Mouse (Mus musculus) central nervous system, embryonic 18 days (tissue): ENCODE results near the gene Hist1h2bk. TPM values are rescaled to one million over a fixed set of nuclear protein-coding genes. Genes with fewer than 3 reads are reported as not detected.

Source experiments
- polyA plus RNA-seq: library from polyadenylated mRNA; depleted of rRNA; stranded (reverse); fragments of >200 nt; gene quantifications from 2 replicates; pipeline ENCODE4 v1.2.3, GENCODE M21; 2012; rRNA removed

The Hist1h2bk gene
- polyA plus RNA-seq: 2.4 and 3.9 TPM in 2 replicates

GRCm38 (mm10) chr13:22035267-22036148 lies at the start of gene Hist1h2bk, which contains the start of gene Hist1h2ah:
Gene Hist1h2bk, plus strand, starts transcription at chr13:22035870.
Gene Hist1h2ah, minus strand, starts transcription at chr13:22035568.

GRCm38 (mm10) chr13:22009642-22010041 lies 26.0 kb upstream of the Hist1h2bk start, which contains the start of gene Prss16:
Gene Prss16, minus strand, starts transcription at chr13:22009742.

GRCm38 (mm10) chr13:22041142-22041536 lies 5.5 kb downstream of the Hist1h2bk start, which contains the start of gene Hist1h4i:
Gene Hist1h4i, minus strand, starts transcription at chr13:22041362.

DNA sequence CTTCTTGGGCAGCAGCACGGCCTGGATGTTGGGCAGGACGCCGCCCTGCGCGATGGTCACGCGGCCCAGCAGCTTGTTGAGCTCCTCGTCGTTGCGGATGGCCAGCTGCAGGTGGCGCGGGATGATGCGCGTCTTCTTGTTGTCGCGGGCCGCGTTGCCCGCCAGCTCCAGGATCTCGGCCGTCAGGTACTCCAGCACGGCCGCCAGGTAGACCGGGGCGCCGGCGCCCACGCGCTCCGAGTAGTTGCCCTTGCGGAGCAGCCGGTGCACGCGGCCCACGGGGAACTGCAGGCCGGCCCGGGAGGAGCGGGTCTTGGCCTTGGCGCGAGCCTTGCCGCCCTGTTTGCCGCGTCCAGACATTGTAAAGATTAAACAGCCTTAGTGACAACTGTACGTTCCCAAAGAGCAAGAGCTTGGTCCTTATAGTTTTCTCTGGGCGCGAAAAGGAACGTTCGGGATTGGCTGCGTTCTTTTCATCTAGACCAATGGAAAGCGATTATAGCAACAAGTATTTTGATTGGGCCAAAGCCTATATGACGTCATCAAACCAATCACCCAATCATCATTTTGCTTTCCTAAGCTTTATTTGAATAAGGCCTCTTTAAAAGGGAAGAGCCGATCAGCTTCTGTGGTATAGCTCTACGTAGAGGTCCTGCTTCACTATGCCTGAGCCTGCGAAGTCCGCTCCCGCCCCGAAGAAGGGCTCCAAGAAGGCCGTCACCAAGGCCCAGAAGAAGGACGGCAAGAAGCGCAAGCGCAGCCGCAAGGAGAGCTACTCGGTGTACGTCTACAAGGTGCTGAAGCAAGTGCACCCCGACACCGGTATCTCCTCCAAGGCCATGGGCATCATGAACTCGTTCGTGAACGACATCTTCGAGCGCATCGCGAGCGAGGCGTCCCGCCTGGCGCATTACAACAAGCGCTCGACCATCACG lies 7.2 kb downstream of the Hist1h2bk start, which contains the start of the genes Hist1h2ag and Hist1h2bj:
Gene Hist1h2ag, minus strand, starts transcription at position 377 of the 935 bp plus-strand sequence.
Gene Hist1h2bj, plus strand, starts transcription at position 647 of the 935 bp plus-strand sequence.

DNA sequence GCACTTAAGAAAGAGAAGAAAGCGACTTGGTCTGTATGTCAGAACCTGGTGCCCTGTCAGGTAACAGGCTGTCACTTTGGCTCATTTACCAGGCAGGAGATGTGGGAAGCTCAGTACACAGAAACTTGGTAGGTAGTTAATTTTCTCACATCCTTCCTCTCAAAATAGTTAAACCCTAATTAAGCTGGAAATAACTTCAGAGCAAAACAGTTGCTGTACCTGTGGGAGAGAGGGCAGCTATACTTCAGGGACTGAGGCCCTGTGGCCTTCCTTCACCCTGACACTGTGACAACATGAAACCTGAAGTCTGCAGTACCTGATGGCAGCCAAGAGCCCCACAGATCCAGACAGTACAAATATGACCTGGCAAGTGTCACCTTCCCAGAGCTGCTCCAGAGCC lies 48.5 kb downstream of the Hist1h2bk start, which contains the start of gene Vmn1r188:
Gene Vmn1r188, plus strand, starts transcription at position 301 of the 400 bp plus-strand sequence.

Other genes starting within 250 kb of the Hist1h2bk start
- gene Hist1h2an, start 248.7 kb upstream of the Hist1h2bk start, polyA plus RNA-seq: 1.2 and 1.3 TPM in 2 replicates
- gene Hist1h2bp, start 248.4 kb upstream of the Hist1h2bk start, polyA plus RNA-seq: 0.28 and 0.64 TPM in 2 replicates
- gene Hist1h2bq, start 225.7 kb upstream of the Hist1h2bk start, polyA plus RNA-seq: 1.2 and 3.8 TPM in 2 replicates
- not detected in 2 replicates for gene Hist1h2ao, start 225.4 kb upstream of the Hist1h2bk start, polyA plus RNA-seq
- gene Hist1h4m, start 224.1 kb upstream of the Hist1h2bk start, polyA plus RNA-seq: not detected in 2 replicates
- gene Hist1h4n, start 203.7 kb upstream of the Hist1h2bk start, polyA plus RNA-seq: 7.9 and 9.3 TPM in 2 replicates
- 8.6 and 10.7 TPM in 2 replicates for gene Hist1h2ap, start 202.4 kb upstream of the Hist1h2bk start, polyA plus RNA-seq
- 1.7 and 2.6 TPM in 2 replicates for gene Hist1h2br, start 202.1 kb upstream of the Hist1h2bk start, polyA plus RNA-seq
- 12.3 and 13.4 TPM in 2 replicates for gene Zfp184, start 90.8 kb upstream of the Hist1h2bk start, polyA plus RNA-seq
- gene Pom121l2, start 54.7 kb upstream of the Hist1h2bk start, polyA plus RNA-seq: 0.03 and 0.04 TPM in 2 replicates
- gene Prss16, start 26.1 kb upstream of the Hist1h2bk start, polyA plus RNA-seq: not detected in 2 replicates
- 0.89 and 1.4 TPM in 2 replicates for gene Hist1h2ah, start 302 bp upstream of the Hist1h2bk start, polyA plus RNA-seq
- gene Hist1h4i, start 5.5 kb downstream of the Hist1h2bk start, polyA plus RNA-seq: 7.9 and 9.4 TPM in 2 replicates
- gene Hist1h2ag, start 7.1 kb downstream of the Hist1h2bk start, polyA plus RNA-seq: 6.1 and 6.9 TPM in 2 replicates
- gene Hist1h2bj, start 7.3 kb downstream of the Hist1h2bk start, polyA plus RNA-seq: 3.2 and 4.0 TPM in 2 replicates
- gene Vmn1r188, start 48.6 kb downstream of the Hist1h2bk start, polyA plus RNA-seq: 0.01 TPM in 2 replicates
- gene Vmn1r189, start 70.0 kb downstream of the Hist1h2bk start, polyA plus RNA-seq: not detected in 2 replicates
- not detected in 2 replicates for gene Vmn1r191, start 148.1 kb downstream of the Hist1h2bk start, polyA plus RNA-seq
- gene Vmn1r192, start 155.3 kb downstream of the Hist1h2bk start, polyA plus RNA-seq: not detected in 2 replicates
- gene Vmn1r193, start 187.3 kb downstream of the Hist1h2bk start, polyA plus RNA-seq: not detected in 2 replicates
- gene Vmn1r194, start 208.3 kb downstream of the Hist1h2bk start, polyA plus RNA-seq: not detected in 2 replicates
- not detected in 2 replicates for gene Vmn1r195, start 234.7 kb downstream of the Hist1h2bk start, polyA plus RNA-seq